Mouse (Mus musculus) G1E (cell line): ENCODE results near the gene Ccdc146. TPM values are rescaled to one million over a fixed set of nuclear protein-coding genes. Genes with fewer than 3 reads are reported as not detected.

Experiments used
- ATAC-seq: 2 replicates; pipeline ENCODE4 v1.8.0; 2016; ENCODE audit warnings: mild to moderate bottlenecking; ENCODE audit not compliant: insufficient number of reproducible peaks, poor library complexity, low FRiP score, severe bottlenecking; ENCODE audit errors: extremely low read depth
- DNase-seq: peaks from one replicate; pipeline ENCODE4 v3.0.0; 2012; ENCODE audit warnings: low spot score
- H3K27me3 ChIP-seq: 2 replicates; pipeline ENCODE4 v1.6.1; 2012; ENCODE audit warnings: mild to moderate bottlenecking, low read length, inconsistent platforms; ENCODE audit not compliant: insufficient read depth
- H3K36me3 ChIP-seq: replicated peaks from 2 replicates; pipeline ENCODE3; 2012; ENCODE audit warnings: mild to moderate bottlenecking, inconsistent platforms
- H3K4me1 ChIP-seq: 2 replicates; pipeline ENCODE4 v1.6.1; 2012; ENCODE audit warnings: low read depth, low read length, inconsistent platforms, mixed read lengths; ENCODE audit not compliant: insufficient read depth
- H3K4me3 ChIP-seq: 2 replicates; pipeline ENCODE4 v1.5.1; 2012; ENCODE audit warnings: low read depth, mild to moderate bottlenecking, inconsistent platforms, low read length, moderate library complexity, mixed read lengths
- H3K9me3 ChIP-seq: replicated peaks from 2 replicates; pipeline ENCODE4 v1.6.1; 2012; ENCODE audit warnings: inconsistent platforms
- CTCF ChIP-seq: IDR thresholded peaks from 2 replicates; pipeline ENCODE4 v1.5.1; 2012; ENCODE audit warnings: low read depth, low read length, inconsistent platforms, mixed read lengths
- GATA1 ChIP-seq: IDR thresholded peaks from 2 replicates; pipeline ENCODE4 v1.6.1; 2012; ENCODE audit warnings: borderline replicate concordance, low read length, inconsistent platforms, mixed read lengths
- GATA2 ChIP-seq: IDR thresholded peaks from 2 replicates; pipeline ENCODE4 v1.6.1; 2012; ENCODE audit warnings: low read depth, low read length, inconsistent platforms, borderline replicate concordance
- POLR2AphosphoS5 ChIP-seq: IDR thresholded peaks from 2 replicates; pipeline ENCODE4 v1.6.1; 2012; ENCODE audit warnings: low read depth, low read length, inconsistent platforms; ENCODE audit not compliant: insufficient replicate concordance
- TAL1 ChIP-seq: conservative IDR thresholded peaks from 2 replicates; pipeline ENCODE4 v1.6.1; 2012; ENCODE audit warnings: low read depth, low read length, inconsistent platforms, mixed read lengths
- polyA plus RNA-seq: library from polyadenylated mRNA; stranded (reverse); fragments of >175 nt; gene quantifications from 2 replicates; pipeline ENCODE4 v1.2.3, GENCODE M21; 2012
- total RNA-seq, 2 experiments: library from RNA; stranded (forward) in 1 of 2; stranded (reverse) in 1 of 2; fragments of 200-1000 nt in 1 of 2; fragments of >200 nt in 1 of 2; fragmentation: Nextera tagmentation in 1 of 2; gene quantifications; 2 replicates each; pipeline ENCODE4 v1.2.3; 2014 to 2017

Ccdc146 gene
- total and polyA plus RNA-seq, 3 experiments = 0.22 TPM; not detected in 2

DNA sequence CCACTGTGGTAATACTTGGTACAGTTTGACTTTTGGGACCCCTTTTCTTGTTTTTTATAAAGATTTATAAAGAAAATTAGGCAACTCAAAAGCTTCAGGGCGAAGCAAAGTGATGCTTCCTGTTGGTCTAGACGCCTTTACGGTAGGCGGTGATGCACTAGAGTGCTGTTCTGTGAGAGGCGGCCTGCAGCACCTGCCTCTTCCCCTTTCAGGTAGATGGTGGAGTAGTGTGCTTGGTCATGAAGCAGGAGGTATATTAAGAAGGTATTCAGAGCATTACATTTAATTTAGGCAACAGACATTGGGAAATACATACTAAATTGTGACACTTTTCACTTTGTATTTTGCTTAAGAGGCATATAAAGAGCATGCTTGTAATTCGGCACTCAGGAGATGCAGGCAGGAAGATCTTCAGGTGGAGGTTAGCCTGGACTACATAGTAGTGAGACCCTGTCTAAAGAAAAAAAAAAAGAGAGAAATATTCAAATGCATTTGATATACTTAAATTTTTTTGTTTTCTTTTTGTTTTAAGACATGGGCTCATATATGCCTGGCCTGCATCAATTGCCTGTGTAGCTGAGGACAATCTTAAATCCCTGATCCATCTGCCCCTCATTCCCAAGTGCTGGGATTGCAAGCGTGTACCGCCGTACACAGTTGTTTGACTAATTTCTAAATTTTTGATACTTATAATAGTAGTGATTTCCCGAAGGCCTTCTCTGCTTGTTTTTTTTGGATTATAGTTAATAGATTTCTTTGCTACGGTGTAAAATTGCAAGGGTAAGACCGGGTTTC, 169.5 kb downstream of the Ccdc146 start:
- no peak for TF ChIP-seq CTCF
- TF ChIP-seq POLR2AphosphoS5 = no peak
- no peak for TF ChIP-seq GATA1
- H3K4me1 ChIP-seq = no peaks in the 10 kb centered on the region
- DNase-seq (no peak), ATAC-seq (no peak)
- H3K4me3 ChIP-seq = no peak overlapping the region
- H3K9me3 ChIP-seq = no peaks in the 10 kb centered on the region
- no peaks in the 10 kb centered on the region for H3K36me3 ChIP-seq
- H3K27me3 ChIP-seq = peaks cover 13% of the 10 kb centered on the region

- peak; percentile 70 for ATAC-seq
These were observed 175.6 kb downstream of the Ccdc146 start for GRCm38 (mm10) chr5:21248834-21249233.

GRCm38 (mm10) chr5:21247916-21248315, 176.6 kb downstream of the Ccdc146 start:
- Histone ChIP-seq H3K4me3 (no peak overlapping the region), H3K9me3 (no peaks in the 10 kb centered on the region), H3K4me1 (peaks cover 6% of the 10 kb centered on the region; the same call in 1 of the 2 replicates), H3K36me3 (no peaks in the 10 kb centered on the region), H3K27me3 (0 out of 2 replicates have a peak, but pooled peaks cover 3% of the 10 kb centered on the region)
- no peak for ATAC-seq
- TF ChIP-seq CTCF = no peak
- TF ChIP-seq POLR2AphosphoS5 = no peak
- TF ChIP-seq GATA1 = no peak
- TF ChIP-seq TAL1 = no peak
- TF ChIP-seq GATA2 = no peak
- DNase-seq = no peak

More at GRCm38 (mm10) chr5:21248834-21249233, 175.6 kb downstream of the Ccdc146 start:
- Histone ChIP-seq H3K4me3 (no peak overlapping the region), H3K9me3 (no peaks in the 10 kb centered on the region), H3K27me3 (peaks cover 6% of the 10 kb centered on the region; the same call in 1 of the 2 replicates), H3K4me1 (peaks cover 6% of the 10 kb centered on the region; the same call in 1 of the 2 replicates), H3K36me3 (no peaks in the 10 kb centered on the region)
- TF ChIP-seq GATA1 = no peak
- no peak for TF ChIP-seq CTCF
- no peak for TF ChIP-seq GATA2
- TF ChIP-seq TAL1 = no peak
- no peak for TF ChIP-seq POLR2AphosphoS5
- no peak for DNase-seq

DNA sequence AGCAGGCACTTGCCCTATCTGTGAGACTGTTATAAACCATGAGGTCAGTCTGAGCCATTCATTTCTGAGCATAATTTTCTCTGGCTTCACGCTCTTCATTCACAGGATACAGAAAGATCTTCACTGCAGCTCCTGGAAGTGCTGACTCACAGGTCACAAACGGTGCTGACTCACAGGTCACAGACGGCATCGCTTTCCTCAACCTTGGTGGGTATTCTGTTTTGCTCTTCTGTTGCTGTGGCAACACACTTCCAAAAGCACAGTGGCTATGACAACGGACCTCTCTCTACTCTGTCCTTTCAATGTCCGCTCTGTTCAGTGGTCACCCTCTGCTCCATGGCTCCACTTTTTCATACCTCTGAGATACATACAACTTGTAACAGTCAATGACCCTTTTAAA, 177.7 kb downstream of the Ccdc146 start:
- ATAC-seq (no peak), DNase-seq (no peak)
- TF ChIP-seq TAL1 = no peak
- TF ChIP-seq GATA1 = no peak
- TF ChIP-seq GATA2 = no peak
- no peak for TF ChIP-seq CTCF
- Histone ChIP-seq H3K36me3 (no peaks in the 10 kb centered on the region), H3K9me3 (no peaks in the 10 kb centered on the region), H3K27me3 (0 out of 2 replicates have a peak, but pooled peaks cover 3% of the 10 kb centered on the region), H3K4me1 (peaks cover 6% of the 10 kb centered on the region; the same call in 1 of the 2 replicates), H3K4me3 (no peak overlapping the region)

DNA sequence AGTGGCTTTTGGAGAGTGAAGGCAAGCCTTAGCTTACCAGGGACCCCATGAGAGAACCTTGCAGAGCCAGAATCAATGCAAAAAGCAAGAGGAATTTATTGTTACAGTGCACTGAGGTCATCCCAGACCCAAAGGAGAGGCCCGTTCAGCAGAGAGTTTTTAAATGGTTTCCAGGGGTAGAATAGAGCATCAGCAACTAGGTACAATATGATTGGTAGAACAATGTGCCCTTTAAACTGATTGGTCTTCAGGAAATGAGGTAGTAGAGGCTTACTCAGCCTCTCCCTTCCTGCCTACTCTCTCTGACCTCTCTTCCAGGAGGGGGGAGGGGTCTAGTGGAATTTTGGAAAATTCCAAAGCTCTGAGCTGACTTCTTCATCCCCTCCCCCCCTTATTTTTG, 179.2 kb downstream of the Ccdc146 start:
- no peaks in the 10 kb centered on the region for H3K9me3 ChIP-seq
- DNase-seq = no peak
- TF ChIP-seq CTCF (no peak), GATA1 (no peak), GATA2 (no peak), POLR2AphosphoS5 (no peak), TAL1 (no peak)
- 0 out of 2 replicates have a peak, but pooled peaks cover 3% of the 10 kb centered on the region for H3K27me3 ChIP-seq
- H3K36me3 ChIP-seq = no peaks in the 10 kb centered on the region
- peaks cover 6% of the 10 kb centered on the region; the same call in 1 of the 2 replicates for H3K4me1 ChIP-seq
- ATAC-seq = no peak
- no peak overlapping the region for H3K4me3 ChIP-seq

GRCm38 (mm10) chr5:21244575-21244974, 179.9 kb downstream of the Ccdc146 start:
- no peaks in the 10 kb centered on the region for H3K9me3 ChIP-seq
- H3K36me3 ChIP-seq = no peaks in the 10 kb centered on the region
- H3K27me3 ChIP-seq = 0 out of 2 replicates have a peak, but pooled peaks cover 3% of the 10 kb centered on the region
- peaks cover 6% of the 10 kb centered on the region; the same call in 1 of the 2 replicates for H3K4me1 ChIP-seq
- no peak for DNase-seq
- no peak for ATAC-seq
- TF ChIP-seq GATA1 = no peak
- H3K4me3 ChIP-seq = no peak overlapping the region

Other genes with a start within 250 kb of the Ccdc146 start
- gene Gsap, start 238.4 kb downstream of the Ccdc146 start, total RNA-seq (2014; fragmentation: Nextera tagmentation) = not detected in 2 replicates
- gene Gsap, start 238.4 kb downstream of the Ccdc146 start, total RNA-seq (2017) = 0.27 and 0.29 TPM in 2 replicates
- gene Gsap, start 238.4 kb downstream of the Ccdc146 start, polyA plus RNA-seq = not detected in 2 replicates
- gene Fgl2, start 52.0 kb downstream of the Ccdc146 start, total RNA-seq (2014; fragmentation: Nextera tagmentation) = 6.0 and 6.5 TPM in 2 replicates
- gene Fgl2, start 52.0 kb downstream of the Ccdc146 start, total RNA-seq (2017) = 8.9 and 9.7 TPM in 2 replicates
- gene Fgl2, start 52.0 kb downstream of the Ccdc146 start, polyA plus RNA-seq = 1.6 TPM in 2 replicates
- 11.1 and 14.2 TPM in 2 replicates for gene Fam185a, start 281 bp upstream of the Ccdc146 start, total RNA-seq (2014; fragmentation: Nextera tagmentation)
- gene Fam185a, start 281 bp upstream of the Ccdc146 start, total RNA-seq (2017) = 8.1 and 9.5 TPM in 2 replicates
- 2.3 and 2.8 TPM in 2 replicates for gene Fam185a, start 281 bp upstream of the Ccdc146 start, polyA plus RNA-seq
- gene Lrrc17, start 118.9 kb upstream of the Ccdc146 start, total RNA-seq (2014; fragmentation: Nextera tagmentation) = not detected in 2 replicates
- gene Lrrc17, start 118.9 kb upstream of the Ccdc146 start, total RNA-seq (2017) = 0.16 and 0.35 TPM in 2 replicates
- not detected in 2 replicates for gene Lrrc17, start 118.9 kb upstream of the Ccdc146 start, polyA plus RNA-seq
- gene Fbxl13, start 221.0 kb upstream of the Ccdc146 start, total RNA-seq (2014; fragmentation: Nextera tagmentation) = not detected in 2 replicates
- gene Fbxl13, start 221.0 kb upstream of the Ccdc146 start, total RNA-seq (2017) = 0.11 TPM in 1 of 2 replicates, not detected in the other
- not detected in 2 replicates for gene Fbxl13, start 221.0 kb upstream of the Ccdc146 start, polyA plus RNA-seq
- gene Armc10, start 221.1 kb upstream of the Ccdc146 start, total RNA-seq (2014; fragmentation: Nextera tagmentation) = 32.5 and 51.2 TPM in 2 replicates
- gene Armc10, start 221.1 kb upstream of the Ccdc146 start, total RNA-seq (2017) = 54.9 and 61.5 TPM in 2 replicates
- 34.1 and 42.2 TPM in 2 replicates for gene Armc10, start 221.1 kb upstream of the Ccdc146 start, polyA plus RNA-seq